Mouse (Mus musculus): ENCODE measurements around the gene Tfip11. TPM values are rescaled to one million over a fixed set of nuclear protein-coding genes. Genes with fewer than 3 reads are reported as not detected.

Tfip11 gene
- polyA plus RNA-seq, 1 experiment from 2014 or later, result 19.6 TPM

DNA sequence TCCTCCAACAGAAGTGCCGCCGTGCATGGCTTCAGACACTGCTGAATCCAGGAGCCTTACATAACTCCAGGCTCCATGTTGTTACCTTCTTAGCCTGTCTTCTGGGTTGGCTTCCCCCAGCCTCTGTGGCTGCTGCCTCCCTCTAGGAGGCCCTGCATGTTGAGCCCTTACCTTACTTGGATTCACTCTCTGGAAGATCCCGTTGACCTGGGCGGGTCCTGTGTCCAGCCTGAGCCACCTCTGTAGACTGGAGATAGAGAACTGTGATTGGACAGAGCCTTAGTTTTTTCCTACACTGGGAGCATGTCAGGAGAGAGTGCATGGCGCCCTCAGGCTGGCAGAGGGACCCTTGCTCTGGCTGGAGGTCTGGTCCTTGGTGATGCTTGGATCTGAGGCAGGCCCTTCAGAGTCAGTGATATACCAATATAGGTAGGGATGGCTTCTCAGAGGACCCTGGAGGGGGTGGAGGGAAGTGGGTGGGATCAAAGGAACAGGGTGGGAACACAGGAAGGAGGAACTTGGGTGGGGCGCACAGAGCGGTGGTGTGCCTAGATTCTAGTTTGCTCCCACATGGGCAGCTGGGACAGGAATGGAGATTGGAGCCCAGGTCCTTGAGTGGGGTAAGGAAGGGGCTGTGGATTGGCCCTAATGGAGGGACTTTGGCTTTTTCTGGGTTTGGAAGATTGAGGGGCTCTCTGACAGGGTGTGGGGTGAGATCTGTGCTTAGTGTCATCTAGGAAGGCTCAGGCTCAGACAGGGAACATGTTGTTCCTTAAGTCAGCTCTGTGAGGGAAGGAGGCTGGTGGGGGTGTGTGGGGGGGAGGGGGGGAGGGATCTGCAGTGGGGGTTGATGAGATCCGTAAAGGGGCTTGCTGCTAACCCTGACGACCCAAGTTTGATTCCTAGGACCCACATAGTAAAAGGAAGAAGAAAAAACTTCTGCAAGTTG, 37.7 kb upstream of the Tfip11 start:
- WGBS, result 84% methylated on average over 9 of the region's 9 CpGs
- H3K27me3 ChIP-seq (ENCODE audit: control insufficient read depth, insufficient read depth, low read length), result no peaks in the 10 kb centered on the region
- ATAC-seq (ENCODE audit: low read depth), result no peak
- H3K9me3 ChIP-seq (ENCODE audit: control insufficient read depth, low read length), result no peaks in the 10 kb centered on the region
- no peak overlapping the region for H3K9ac ChIP-seq (replicated peaks; ENCODE audit: low read depth, low read length)
- no peaks in the 10 kb centered on the region for H3K4me1 ChIP-seq (ENCODE audit: control insufficient read depth, insufficient read depth, low read length)
- H3K27ac ChIP-seq (ENCODE audit: low read depth, low read length), result no peak overlapping the region
- H3K4me3 ChIP-seq (ENCODE audit: low read depth, low read length), result no peak overlapping the region
- no peak overlapping the region for H3K4me2 ChIP-seq (ENCODE audit: low read depth, low read length)
- no peaks in the 10 kb centered on the region for H3K36me3 ChIP-seq (ENCODE audit: control insufficient read depth, insufficient read depth, low read length)

DNA sequence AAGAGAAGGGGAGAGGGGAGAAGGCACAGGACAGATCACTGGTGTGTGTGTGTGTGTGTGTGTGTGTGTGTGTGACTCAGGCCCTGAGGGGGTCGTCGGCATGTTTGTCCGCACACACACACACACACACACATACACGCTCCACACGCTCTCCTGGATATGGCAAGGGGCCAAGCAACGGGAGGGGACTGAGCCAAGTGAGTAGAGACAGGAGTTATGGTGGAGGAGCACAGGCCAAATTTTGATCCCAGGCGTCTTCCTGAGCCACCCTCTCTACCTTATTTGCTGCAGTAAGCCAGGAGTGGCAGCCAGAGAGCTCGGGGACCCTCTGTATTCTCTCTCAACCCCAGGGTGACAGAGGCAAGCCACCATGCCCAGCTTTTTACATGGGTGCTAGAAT, 36.9 kb upstream of the Tfip11 start:
- WGBS, result 58% methylated on average over 8 of the region's 8 CpGs
- H3K36me3 ChIP-seq (ENCODE audit: control insufficient read depth, insufficient read depth, low read length), result no peaks in the 10 kb centered on the region
- no peak overlapping the region for H3K27ac ChIP-seq (ENCODE audit: low read depth, low read length)
- ATAC-seq (ENCODE audit: low read depth), result no peak
- H3K4me2 ChIP-seq (ENCODE audit: low read depth, low read length), result no peak overlapping the region
- H3K9me3 ChIP-seq (ENCODE audit: control insufficient read depth, low read length), result no peaks in the 10 kb centered on the region
- H3K4me3 ChIP-seq (ENCODE audit: low read depth, low read length), result no peak overlapping the region
- H3K9ac ChIP-seq (replicated peaks; ENCODE audit: low read depth, low read length), result no peak overlapping the region
- H3K4me1 ChIP-seq (ENCODE audit: control insufficient read depth, insufficient read depth, low read length), result no peaks in the 10 kb centered on the region; the same call in 1 of the 2 replicates
- no peaks in the 10 kb centered on the region for H3K27me3 ChIP-seq (ENCODE audit: control insufficient read depth, insufficient read depth, low read length)

DNA sequence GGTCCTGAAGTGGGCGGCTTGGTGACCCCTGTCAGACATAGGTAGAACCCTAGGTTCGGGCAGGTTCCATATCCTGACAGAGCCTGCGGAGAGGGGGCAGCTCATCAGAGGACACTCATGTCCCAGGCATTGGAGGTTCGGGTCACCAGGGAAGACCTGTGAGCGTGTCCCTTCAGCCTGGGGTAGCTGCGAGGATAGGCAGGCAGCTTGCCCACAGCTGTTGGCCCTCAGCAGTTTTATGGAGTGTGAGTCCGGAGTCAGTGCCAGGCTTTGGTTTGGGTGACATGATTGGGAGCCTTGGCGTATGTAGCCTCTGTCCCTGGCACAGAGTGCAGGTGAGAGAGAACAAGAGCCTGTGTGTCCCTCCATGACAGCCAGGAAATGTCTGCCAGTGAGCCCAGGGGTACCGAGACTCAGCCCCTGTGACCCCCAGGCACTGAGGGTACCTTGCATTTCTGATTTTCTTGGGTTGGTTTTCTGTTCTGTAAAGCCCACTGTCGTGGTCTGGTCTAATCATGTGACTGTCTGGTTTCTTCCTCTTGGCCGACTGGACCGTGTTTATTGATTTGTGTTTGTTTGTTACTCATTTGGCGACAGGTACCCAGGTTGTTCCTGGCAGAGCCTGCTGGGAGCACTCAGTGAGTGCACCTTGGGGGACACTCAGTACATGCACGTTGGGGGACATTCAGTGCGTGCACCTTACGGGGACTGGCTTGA, 36.2 kb upstream of the Tfip11 start:
- H3K4me2 ChIP-seq (ENCODE audit: low read depth, low read length), result no peak overlapping the region
- H3K4me3 ChIP-seq (ENCODE audit: low read depth, low read length), result no peak overlapping the region
- H3K9me3 ChIP-seq (ENCODE audit: control insufficient read depth, low read length), result no peaks in the 10 kb centered on the region
- peaks cover 5% of the 10 kb centered on the region; the same call in 1 of the 2 replicates for H3K4me1 ChIP-seq (ENCODE audit: control insufficient read depth, insufficient read depth, low read length)
- no peak overlapping the region for H3K9ac ChIP-seq (replicated peaks; ENCODE audit: low read depth, low read length)
- no peaks in the 10 kb centered on the region for H3K36me3 ChIP-seq (ENCODE audit: control insufficient read depth, insufficient read depth, low read length)
- H3K27ac ChIP-seq (ENCODE audit: low read depth, low read length), result no peak overlapping the region
- H3K27me3 ChIP-seq (ENCODE audit: control insufficient read depth, insufficient read depth, low read length), result no peaks in the 10 kb centered on the region
- WGBS, result 79% methylated on average over 16 of the region's 16 CpGs
- ATAC-seq (ENCODE audit: low read depth), result no peak

DNA sequence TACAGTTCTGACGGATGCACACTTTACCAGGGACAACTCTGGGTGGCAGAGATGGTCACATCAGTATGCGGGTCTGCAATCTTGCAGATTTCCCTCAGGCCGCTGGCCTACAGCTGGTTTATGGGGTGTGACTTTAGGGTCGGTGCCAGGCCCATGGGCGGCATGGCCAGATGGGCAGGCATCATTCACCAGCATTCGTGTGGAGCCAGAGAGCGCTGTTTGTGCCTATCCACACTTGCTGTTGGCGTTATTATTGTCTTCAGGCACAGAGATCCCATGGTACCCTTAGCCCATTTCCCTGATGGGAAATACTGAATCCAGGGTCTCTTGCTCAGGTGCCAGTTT, 35.6 kb upstream of the Tfip11 start:
- Histone ChIP-seq H3K4me2 (ENCODE audit: low read depth, low read length) (no peak overlapping the region), H3K27ac (ENCODE audit: low read depth, low read length) (no peak overlapping the region), H3K4me3 (ENCODE audit: low read depth, low read length) (no peak overlapping the region), H3K4me1 (ENCODE audit: control insufficient read depth, insufficient read depth, low read length) (peaks cover 5% of the 10 kb centered on the region; the same call in 1 of the 2 replicates), H3K27me3 (ENCODE audit: control insufficient read depth, insufficient read depth, low read length) (no peaks in the 10 kb centered on the region), H3K9ac (replicated peaks; ENCODE audit: low read depth, low read length) (no peak overlapping the region), H3K9me3 (ENCODE audit: control insufficient read depth, low read length) (no peaks in the 10 kb centered on the region), H3K36me3 (ENCODE audit: control insufficient read depth, insufficient read depth, low read length) (no peaks in the 10 kb centered on the region)
- ATAC-seq (ENCODE audit: low read depth), result no peak
- 70% methylated on average over 8 of the region's 8 CpGs for WGBS

DNA sequence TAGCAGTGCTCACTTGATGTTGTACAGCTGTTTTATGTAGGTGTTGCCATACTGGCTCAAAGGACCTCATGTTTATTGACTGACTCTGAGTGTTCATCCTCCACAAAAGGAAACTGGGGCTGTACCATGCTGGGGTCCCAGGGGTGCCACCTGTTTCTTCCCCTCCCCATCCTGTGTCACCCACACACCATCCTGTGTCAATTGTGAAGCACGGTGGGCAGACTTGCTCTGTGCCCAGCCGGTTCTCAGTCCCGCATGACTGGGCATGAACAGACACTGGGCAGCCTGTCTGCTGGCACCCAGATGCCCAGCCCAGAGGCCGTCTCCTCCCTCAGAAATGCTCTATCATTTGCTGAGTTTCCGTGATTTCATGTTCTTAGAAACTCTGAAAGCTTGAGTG, 34.3 kb upstream of the Tfip11 start:
- no peak for ATAC-seq (ENCODE audit: low read depth)
- Histone ChIP-seq H3K4me1 (ENCODE audit: control insufficient read depth, insufficient read depth, low read length) (peaks cover 5% of the 10 kb centered on the region; the same call in 1 of the 2 replicates), H3K4me2 (ENCODE audit: low read depth, low read length) (no peak overlapping the region), H3K9me3 (ENCODE audit: control insufficient read depth, low read length) (no peaks in the 10 kb centered on the region), H3K4me3 (ENCODE audit: low read depth, low read length) (no peak overlapping the region), H3K27me3 (ENCODE audit: control insufficient read depth, insufficient read depth, low read length) (no peaks in the 10 kb centered on the region), H3K27ac (ENCODE audit: low read depth, low read length) (no peak overlapping the region), H3K9ac (replicated peaks; ENCODE audit: low read depth, low read length) (no peak overlapping the region), H3K36me3 (ENCODE audit: control insufficient read depth, insufficient read depth, low read length) (no peaks in the 10 kb centered on the region)
- WGBS, result 79% methylated on average over 5 of the region's 5 CpGs

DNA sequence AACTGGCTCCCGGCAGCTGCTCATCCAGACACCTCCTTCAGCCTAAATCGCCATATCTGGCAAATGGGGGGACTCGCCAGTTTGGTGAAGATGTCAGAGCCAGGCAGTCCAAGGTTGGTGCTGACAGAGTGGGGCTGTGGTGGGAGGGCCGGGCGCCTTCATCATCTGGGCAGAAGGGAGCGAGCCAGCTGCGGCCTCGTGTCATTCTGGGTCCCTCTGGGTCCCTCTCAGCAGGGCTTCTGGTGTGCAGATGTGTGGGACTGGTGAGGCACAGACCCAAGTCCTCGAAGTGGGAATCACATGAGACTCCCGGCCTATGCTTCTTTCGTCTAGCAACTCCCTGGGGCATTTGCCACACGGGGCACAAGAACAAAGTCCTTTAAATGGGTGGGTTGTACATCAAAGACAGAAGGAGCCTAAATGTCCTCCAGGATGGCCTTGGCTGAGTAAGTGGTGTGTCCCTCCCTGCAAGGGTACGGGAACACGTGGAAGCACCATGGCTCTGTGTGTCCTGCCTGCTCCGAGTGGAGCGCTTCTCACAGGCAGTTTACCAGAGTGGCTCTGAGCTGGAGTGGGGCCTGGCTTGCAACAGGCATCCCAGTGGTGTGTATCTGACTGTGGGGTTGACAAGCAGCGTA, 33.7 kb upstream of the Tfip11 start:
- no peaks in the 10 kb centered on the region for H3K36me3 ChIP-seq (ENCODE audit: control insufficient read depth, insufficient read depth, low read length)
- H3K4me1 ChIP-seq (ENCODE audit: control insufficient read depth, insufficient read depth, low read length), result peaks cover 5% of the 10 kb centered on the region; the same call in 1 of the 2 replicates
- 0 out of 2 replicates have a peak overlapping the region, but pooled peaks have one; percentile 2 for H3K27ac ChIP-seq (ENCODE audit: low read depth, low read length)
- no peaks in the 10 kb centered on the region for H3K9me3 ChIP-seq (ENCODE audit: control insufficient read depth, low read length)
- ATAC-seq (ENCODE audit: low read depth), result no peak
- no peak overlapping the region for H3K4me2 ChIP-seq (ENCODE audit: low read depth, low read length)
- H3K9ac ChIP-seq (replicated peaks; ENCODE audit: low read depth, low read length), result no peak overlapping the region
- H3K27me3 ChIP-seq (ENCODE audit: control insufficient read depth, insufficient read depth, low read length), result no peaks in the 10 kb centered on the region
- 61% methylated on average over 17 of the region's 17 CpGs for WGBS
- H3K4me3 ChIP-seq (ENCODE audit: low read depth, low read length), result no peak overlapping the region

DNA sequence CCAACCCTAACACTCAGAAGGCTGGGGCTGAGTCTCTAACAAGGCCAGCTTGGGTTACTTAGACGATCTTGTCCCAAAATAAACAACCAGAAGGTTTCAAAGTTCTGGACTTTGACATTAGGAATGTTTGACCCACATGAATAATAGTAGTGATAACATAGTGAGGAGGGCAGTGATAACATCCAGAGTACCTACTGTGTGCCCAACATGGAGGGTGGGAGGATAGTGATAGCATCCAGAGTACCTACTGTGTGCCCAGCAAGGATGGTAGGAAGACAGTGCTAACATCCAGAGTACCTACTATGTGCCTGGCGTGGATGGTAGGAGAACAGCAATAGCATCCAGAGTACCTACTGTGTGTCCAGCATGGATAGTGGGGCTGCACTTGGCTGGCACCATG, 32.4 kb upstream of the Tfip11 start:
- Histone ChIP-seq H3K27ac (ENCODE audit: low read depth, low read length) (no peak overlapping the region), H3K9ac (replicated peaks; ENCODE audit: low read depth, low read length) (no peak overlapping the region), H3K27me3 (ENCODE audit: control insufficient read depth, insufficient read depth, low read length) (no peaks in the 10 kb centered on the region), H3K4me3 (ENCODE audit: low read depth, low read length) (no peak overlapping the region), H3K4me1 (ENCODE audit: control insufficient read depth, insufficient read depth, low read length) (peaks cover 5% of the 10 kb centered on the region; the same call in 1 of the 2 replicates), H3K4me2 (ENCODE audit: low read depth, low read length) (no peak overlapping the region), H3K9me3 (ENCODE audit: control insufficient read depth, low read length) (no peaks in the 10 kb centered on the region), H3K36me3 (ENCODE audit: control insufficient read depth, insufficient read depth, low read length) (no peaks in the 10 kb centered on the region)
- ATAC-seq (ENCODE audit: low read depth), result no peak
- 83% methylated on average over 2 of the region's 2 CpGs for WGBS

DNA sequence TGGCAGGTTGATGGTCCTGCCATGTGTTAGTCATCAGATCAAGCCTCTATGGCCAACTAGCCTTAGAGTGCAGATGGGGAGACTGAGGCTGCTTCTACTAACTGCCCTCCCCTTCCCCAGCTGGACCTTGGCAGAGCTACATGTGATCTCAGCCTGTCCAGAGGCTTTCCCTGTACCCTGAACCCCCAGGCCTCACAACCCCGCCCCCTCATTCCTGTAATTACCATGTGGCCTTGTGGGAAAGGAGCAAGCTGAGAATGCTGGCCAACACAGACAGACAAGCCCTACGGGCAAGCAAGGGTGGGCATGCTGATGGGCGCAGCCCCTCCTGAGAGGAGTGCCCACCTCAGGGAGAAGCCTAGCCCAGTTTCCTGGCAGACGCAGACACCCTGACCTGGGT, 31.5 kb upstream of the Tfip11 start:
- Histone ChIP-seq H3K27me3 (ENCODE audit: control insufficient read depth, insufficient read depth, low read length) (no peaks in the 10 kb centered on the region), H3K9me3 (ENCODE audit: control insufficient read depth, low read length) (no peaks in the 10 kb centered on the region), H3K36me3 (ENCODE audit: control insufficient read depth, insufficient read depth, low read length) (no peaks in the 10 kb centered on the region), H3K27ac (ENCODE audit: low read depth, low read length) (no peak overlapping the region), H3K9ac (replicated peaks; ENCODE audit: low read depth, low read length) (no peak overlapping the region), H3K4me3 (ENCODE audit: low read depth, low read length) (no peak overlapping the region), H3K4me2 (ENCODE audit: low read depth, low read length) (no peak overlapping the region), H3K4me1 (ENCODE audit: control insufficient read depth, insufficient read depth, low read length) (peaks cover 5% of the 10 kb centered on the region; the same call in 1 of the 2 replicates)
- no peak for ATAC-seq (ENCODE audit: low read depth)
- WGBS, result 53% methylated on average over 4 of the region's 4 CpGs
